Mouse (Mus musculus): ENCODE data around the gene Dglucy. TPM values are rescaled to one million over a fixed set of nuclear protein-coding genes. Genes with fewer than 3 reads are reported as not detected.

Gene Dglucy
- polyA plus RNA-seq (2016; fragmentation: Nextera tagmentation; extraction: Ambion mirVana) = 0.49 and 1.8 TPM in 2 replicates

DNA sequence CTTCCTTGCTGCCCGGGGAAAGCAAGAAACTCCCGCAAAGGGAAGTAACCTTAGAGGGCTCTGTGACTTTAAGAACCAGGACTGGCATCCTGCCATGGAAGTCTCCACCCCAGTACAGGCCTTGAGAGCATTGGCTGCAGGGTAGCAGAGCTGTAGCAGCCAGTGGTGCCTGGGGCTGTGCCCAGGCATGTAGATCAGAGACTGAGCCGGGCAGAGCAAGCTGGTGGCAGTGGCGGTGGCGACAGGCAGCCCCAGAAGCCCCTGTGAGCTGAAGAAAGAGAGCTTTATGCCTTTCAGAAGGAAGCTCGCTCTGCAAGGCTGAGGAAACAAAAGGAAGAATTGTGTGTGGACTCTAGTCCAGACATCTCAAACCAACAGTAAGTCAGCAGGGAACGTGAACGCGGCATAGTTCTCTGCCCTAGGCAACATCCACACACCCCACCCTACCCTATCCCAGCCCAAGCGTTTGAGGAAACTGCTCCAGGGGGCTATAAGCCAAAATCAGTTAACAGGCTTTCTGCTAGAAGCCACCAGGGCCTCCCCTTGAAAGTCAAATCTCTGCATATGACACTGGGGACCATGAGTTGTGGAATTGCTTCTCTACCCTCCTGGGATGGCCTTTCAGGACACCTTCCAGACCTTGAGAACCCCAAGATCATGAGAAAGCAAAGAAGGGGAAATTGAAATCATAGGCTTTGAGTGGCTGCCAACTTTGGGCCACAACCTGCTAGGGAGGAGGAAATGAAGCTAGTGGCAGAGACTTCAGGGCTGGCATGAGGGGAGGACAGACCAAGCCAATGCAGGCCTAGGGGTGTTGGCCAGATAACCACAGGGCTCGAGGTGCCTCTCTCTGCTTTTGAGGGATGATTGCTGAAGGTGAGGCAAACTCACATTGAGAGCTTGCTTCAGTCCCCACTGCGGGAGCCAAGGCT lies at the start of gene Dglucy:
TSS of gene Dglucy (plus strand) at position 124 of the 932 bp plus-strand sequence.
- WGBS = 64% methylated on average over 12 of the region's 12 CpGs

GRCm38 (mm10) chr12:100735156-100735555 lies 43.7 kb upstream of the Dglucy start:
- H3K36me3 ChIP-seq = no peaks in the 10 kb centered on the region
- H3K27ac ChIP-seq = no peak overlapping the region
- DNase-seq (ENCODE audit: low spot score) = no peak
- 71% methylated on average over 5 of the region's 5 CpGs for WGBS
- no peaks in the 10 kb centered on the region for H3K9me3 ChIP-seq
- no peak overlapping the region for H3K4me3 ChIP-seq
- no peaks in the 10 kb centered on the region for H3K27me3 ChIP-seq (ENCODE audit: insufficient read depth, poor library complexity, severe bottlenecking)
- no peaks in the 10 kb centered on the region for H3K4me1 ChIP-seq

More for the DNA sequence above, at the start of gene Dglucy:
- no peak for DNase-seq (ENCODE audit: low spot score)
- no peaks in the 10 kb centered on the region for H3K36me3 ChIP-seq
- H3K9me3 ChIP-seq = no peaks in the 10 kb centered on the region
- 0 out of 2 replicates have a peak within 1 kb of the TSS, but pooled peaks have one; percentile 13 for H3K4me3 ChIP-seq
- peaks cover 10% of the 10 kb centered on the region; the same call in 1 of the 2 replicates for H3K4me1 ChIP-seq
- no peaks in the 10 kb centered on the region for H3K27me3 ChIP-seq (ENCODE audit: insufficient read depth, poor library complexity, severe bottlenecking)
- H3K27ac ChIP-seq = peak within 1 kb of the TSS; percentile 54; the same call in 1 of the 2 replicates

GRCm38 (mm10) chr12:100735581-100735980 lies 43.3 kb upstream of the Dglucy start:
- 75% methylated on average over 2 of the region's 2 CpGs for WGBS
- H3K4me1 ChIP-seq = no peaks in the 10 kb centered on the region
- no peaks in the 10 kb centered on the region for H3K9me3 ChIP-seq
- no peak overlapping the region for H3K27ac ChIP-seq
- H3K36me3 ChIP-seq = no peaks in the 10 kb centered on the region
- H3K27me3 ChIP-seq (ENCODE audit: insufficient read depth, poor library complexity, severe bottlenecking) = no peaks in the 10 kb centered on the region
- H3K4me3 ChIP-seq = no peak overlapping the region
- DNase-seq (ENCODE audit: low spot score) = no peak

GRCm38 (mm10) chr12:100738498-100738897 lies 40.4 kb upstream of the Dglucy start:
- WGBS = 66% methylated on average over 3 of the region's 3 CpGs
- DNase-seq (ENCODE audit: low spot score) = no peak
- Histone ChIP-seq H3K36me3 (no peaks in the 10 kb centered on the region), H3K9me3 (no peaks in the 10 kb centered on the region), H3K27ac (no peak overlapping the region), H3K4me3 (no peak overlapping the region), H3K27me3 (ENCODE audit: insufficient read depth, poor library complexity, severe bottlenecking) (no peaks in the 10 kb centered on the region), H3K4me1 (no peaks in the 10 kb centered on the region)

DNA sequence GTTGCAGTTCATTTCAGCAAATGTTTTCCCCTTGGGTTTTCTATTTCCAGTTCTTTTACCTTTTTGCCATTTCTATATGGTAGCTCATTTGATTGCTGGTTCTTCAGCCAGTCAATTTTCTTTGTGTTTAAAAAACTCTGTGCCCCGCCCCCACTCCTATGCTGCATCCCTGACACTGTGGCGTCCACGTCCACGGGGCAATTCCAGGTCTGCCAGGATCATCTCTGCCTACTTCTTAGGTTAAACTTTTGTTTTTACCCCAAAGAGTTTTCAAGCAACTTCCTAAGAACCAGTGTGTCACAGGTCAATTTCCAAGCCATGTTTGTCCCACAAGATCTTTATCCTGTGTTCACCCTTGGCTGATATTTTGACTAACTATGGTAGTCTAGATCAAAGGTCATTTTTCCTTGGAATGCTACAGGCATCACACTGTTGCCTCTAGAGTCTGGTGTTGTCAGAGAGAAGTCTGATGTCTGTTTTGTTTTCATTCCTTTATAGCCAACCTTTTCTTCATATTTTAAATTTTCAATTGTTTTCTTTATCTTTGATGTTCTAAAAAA lies 39.8 kb upstream of the Dglucy start:
- DNase-seq (ENCODE audit: low spot score) = no peak
- Histone ChIP-seq H3K4me3 (no peak overlapping the region), H3K9me3 (no peaks in the 10 kb centered on the region), H3K4me1 (no peaks in the 10 kb centered on the region), H3K36me3 (no peaks in the 10 kb centered on the region), H3K27ac (no peak overlapping the region), H3K27me3 (ENCODE audit: insufficient read depth, poor library complexity, severe bottlenecking) (no peaks in the 10 kb centered on the region)
- 72% methylated on average over 4 of the region's 4 CpGs for WGBS

DNA sequence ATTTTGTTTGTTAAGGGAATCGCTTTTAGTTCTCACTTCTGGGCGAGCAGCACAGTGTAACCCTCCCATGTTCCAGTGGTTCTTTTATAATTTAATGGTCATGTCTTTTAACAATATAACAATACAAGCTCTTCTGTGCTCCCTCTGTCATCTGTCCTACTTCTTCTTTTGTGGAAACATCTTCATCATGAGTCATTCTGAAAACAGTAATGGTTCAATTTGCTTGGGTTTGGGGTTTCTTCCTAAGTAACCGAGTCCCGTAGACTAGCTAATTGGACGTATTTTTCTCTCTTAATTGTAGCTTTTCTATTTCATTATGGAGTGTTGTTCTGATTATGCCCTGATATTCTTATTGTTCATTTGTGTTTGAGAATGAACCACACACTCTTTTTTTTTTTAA lies 38.5 kb upstream of the Dglucy start:
- Histone ChIP-seq H3K27me3 (ENCODE audit: insufficient read depth, poor library complexity, severe bottlenecking) (no peaks in the 10 kb centered on the region), H3K36me3 (no peaks in the 10 kb centered on the region), H3K4me1 (no peaks in the 10 kb centered on the region), H3K27ac (no peak overlapping the region), H3K9me3 (no peaks in the 10 kb centered on the region), H3K4me3 (no peak overlapping the region)
- WGBS = 88% methylated on average over 5 of the region's 5 CpGs
- no peak for DNase-seq (ENCODE audit: low spot score)

GRCm38 (mm10) chr12:100742468-100742867 lies 36.4 kb upstream of the Dglucy start:
- no peaks in the 10 kb centered on the region for H3K27me3 ChIP-seq (ENCODE audit: insufficient read depth, poor library complexity, severe bottlenecking)
- DNase-seq (ENCODE audit: low spot score) = no peak
- WGBS = 58% methylated on average over 2 of the region's 2 CpGs
- H3K36me3 ChIP-seq = no peaks in the 10 kb centered on the region
- H3K4me3 ChIP-seq = no peak overlapping the region
- no peak overlapping the region for H3K27ac ChIP-seq
- H3K4me1 ChIP-seq = no peaks in the 10 kb centered on the region
- no peaks in the 10 kb centered on the region for H3K9me3 ChIP-seq

- Histone ChIP-seq H3K36me3 (no peaks in the 10 kb centered on the region), H3K27ac (no peak overlapping the region), H3K9me3 (no peaks in the 10 kb centered on the region), H3K4me1 (0 out of 2 replicates have a peak, but pooled peaks cover 3% of the 10 kb centered on the region), H3K27me3 (ENCODE audit: insufficient read depth, poor library complexity, severe bottlenecking) (no peaks in the 10 kb centered on the region), H3K4me3 (no peak overlapping the region)
- DNase-seq (ENCODE audit: low spot score) = no peak
- 52% methylated on average over 1 of the region's 1 CpGs for whole genome bisulfite sequencing
Observed at GRCm38 (mm10) chr12:100752977-100753376, 25.9 kb upstream of the Dglucy start.

DNA sequence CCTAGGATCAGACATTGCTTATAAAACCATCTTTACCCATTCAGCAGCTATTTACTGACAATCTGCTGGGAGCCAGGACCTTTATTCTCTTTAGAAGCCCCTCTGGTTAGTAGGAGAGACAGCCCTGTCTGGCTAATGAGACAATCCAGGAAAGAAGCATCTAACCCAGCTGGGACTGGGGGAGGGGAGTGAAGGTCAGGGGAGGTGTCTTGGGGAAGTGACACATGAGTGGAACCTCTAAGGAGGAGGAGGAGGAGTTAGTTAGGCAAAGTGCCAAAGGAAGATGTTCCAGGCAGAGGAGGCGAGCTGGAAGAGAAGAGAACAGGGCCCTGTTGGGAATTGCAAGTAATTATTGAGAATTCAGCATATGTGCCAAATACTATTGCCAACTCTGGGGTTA lies 25.1 kb upstream of the Dglucy start:
- H3K36me3 ChIP-seq = no peaks in the 10 kb centered on the region
- H3K4me1 ChIP-seq = 0 out of 2 replicates have a peak, but pooled peaks cover 3% of the 10 kb centered on the region
- no peaks in the 10 kb centered on the region for H3K9me3 ChIP-seq
- no peaks in the 10 kb centered on the region for H3K27me3 ChIP-seq (ENCODE audit: insufficient read depth, poor library complexity, severe bottlenecking)
- H3K27ac ChIP-seq = no peak overlapping the region
- DNase-seq (ENCODE audit: low spot score) = no peak
- 68% methylated on average over 1 of the region's 1 CpGs for WGBS
- H3K4me3 ChIP-seq = no peak overlapping the region

DNA sequence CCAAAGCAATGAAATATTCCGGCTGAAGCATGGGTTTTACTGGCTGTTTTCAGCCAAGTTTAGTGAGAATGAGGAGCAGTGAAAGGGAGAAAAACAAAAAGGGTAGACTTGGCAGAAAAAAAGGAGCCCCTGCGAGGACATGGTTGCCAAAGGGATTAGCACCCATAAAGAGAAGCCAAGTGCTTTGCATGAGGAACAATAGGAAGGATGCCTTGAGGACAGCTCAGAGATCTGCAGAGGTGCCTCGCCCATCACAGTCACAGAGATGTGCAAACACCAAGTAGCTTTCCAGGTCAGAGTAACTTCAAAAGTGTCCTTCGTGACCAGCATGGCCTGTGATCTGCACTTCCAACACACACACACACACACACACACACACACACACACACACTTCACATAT lies 21.4 kb upstream of the Dglucy start:
- Histone ChIP-seq H3K27me3 (ENCODE audit: insufficient read depth, poor library complexity, severe bottlenecking) (no peaks in the 10 kb centered on the region), H3K36me3 (no peaks in the 10 kb centered on the region), H3K9me3 (no peaks in the 10 kb centered on the region), H3K27ac (no peak overlapping the region), H3K4me3 (no peak overlapping the region), H3K4me1 (0 out of 2 replicates have a peak, but pooled peaks cover 3% of the 10 kb centered on the region)
- DNase-seq (ENCODE audit: low spot score) = no peak
- WGBS = 64% methylated on average over 4 of the region's 4 CpGs

- H3K4me1 ChIP-seq = 0 out of 2 replicates have a peak, but pooled peaks cover 3% of the 10 kb centered on the region
- H3K4me3 ChIP-seq = no peak overlapping the region
- no peaks in the 10 kb centered on the region for H3K9me3 ChIP-seq
- H3K27me3 ChIP-seq (ENCODE audit: insufficient read depth, poor library complexity, severe bottlenecking) = no peaks in the 10 kb centered on the region
- H3K36me3 ChIP-seq = no peaks in the 10 kb centered on the region
- H3K27ac ChIP-seq = no peak overlapping the region
- WGBS = 66% methylated on average over 11 of the region's 11 CpGs
- no peak for DNase-seq (ENCODE audit: low spot score)
Observed at GRCm38 (mm10) chr12:100762663-100763425, 16.0 kb upstream of the Dglucy start.

- Histone ChIP-seq H3K9me3 (no peaks in the 10 kb centered on the region), H3K4me1 (0 out of 2 replicates have a peak, but pooled peaks cover 3% of the 10 kb centered on the region), H3K4me3 (no peak overlapping the region), H3K36me3 (no peaks in the 10 kb centered on the region), H3K27me3 (ENCODE audit: insufficient read depth, poor library complexity, severe bottlenecking) (no peaks in the 10 kb centered on the region), H3K27ac (no peak overlapping the region)
- no peak for DNase-seq (ENCODE audit: low spot score)
- 63% methylated on average over 13 of the region's 13 CpGs for WGBS
Observed at GRCm38 (mm10) chr12:100764329-100765018, 14.4 kb upstream of the Dglucy start.

Measured in heart, embryonic 10.5 days (tissue).